Mouse (Mus musculus) forebrain, postnatal 0 days (tissue): ENCODE measurements around the gene Psmg4. TPM values are rescaled to one million over a fixed set of nuclear protein-coding genes. Genes with fewer than 3 reads are reported as not detected.

ENCODE experiments used
- ATAC-seq: fragments of 200-750 bp; cut with Nextera tagmentation; 2 replicates; pipeline ENCODE4 v1.8.0; 2017; ENCODE audit warnings: mild to moderate bottlenecking, moderate library complexity
- DNase-seq: peaks from one replicate; pipeline ENCODE4 v3.0.0-alpha.2; 2015
- H3K27ac ChIP-seq: fragments of 300-500 bp; sonication (generic); 2 replicates; pipeline ENCODE4 v1.5.1; 2014; ENCODE audit warnings: low read depth, mild to moderate bottlenecking, antibody characterized with exemption, low read length, moderate library complexity, mixed read lengths
- H3K27me3 ChIP-seq: fragments of 300-500 bp; sonication (generic); 2 replicates; pipeline ENCODE4 v1.6.1; 2014; ENCODE audit warnings: mild to moderate bottlenecking, low read length, mixed read lengths; ENCODE audit not compliant: insufficient read depth
- H3K36me3 ChIP-seq: fragments of 300-500 bp; sonication (generic); 2 replicates; pipeline ENCODE4 v1.6.1; 2014; ENCODE audit warnings: mild to moderate bottlenecking, moderate library complexity; ENCODE audit not compliant: insufficient read depth
- H3K4me1 ChIP-seq: fragments of 300-500 bp; sonication (generic); 2 replicates; pipeline ENCODE4 v1.6.1; 2014; ENCODE audit warnings: antibody characterized with exemption; ENCODE audit not compliant: insufficient read depth
- H3K4me2 ChIP-seq: fragments of 300-500 bp; sonication (generic); 2 replicates; pipeline ENCODE4 v1.6.1; 2014; ENCODE audit warnings: low read depth, mild to moderate bottlenecking, moderate library complexity
- H3K4me3 ChIP-seq: fragments of 300-500 bp; sonication (generic); 2 replicates; pipeline ENCODE4 v1.5.1; 2014; ENCODE audit warnings: low read depth, low read length, mixed read lengths
- H3K9ac ChIP-seq: fragments of 300-500 bp; sonication (generic); 2 replicates; pipeline ENCODE4 v1.6.1; 2014; ENCODE audit warnings: mild to moderate bottlenecking
- H3K9me3 ChIP-seq: fragments of 300-500 bp; sonication (generic); 2 replicates; pipeline ENCODE4 v1.6.1; 2016; ENCODE audit warnings: low read length
- CTCF ChIP-seq: sonication (generic); IDR thresholded peaks from 2 replicates; pipeline ENCODE4 v1.5.1; 2016; ENCODE audit warnings: antibody characterized with exemption, control low read depth, low read depth
- WGBS: fragments of 180-500 bp; shearing (Covaris S2); extraction: QIAGEN DNeasy Blood & Tissue Kit; methylation state at CpG from one replicate; pipeline ENCODE4 v1.1.7; 2014; 5-methylcytosine and 5-hydroxymethylcytosine counted together
- polyA plus RNA-seq: library from polyadenylated mRNA; unstranded; fragments of >200 nt; fragmentation: Nextera tagmentation; extraction: Ambion mirVana; gene quantifications from 2 replicates; pipeline ENCODE4 v1.2.1, GENCODE M21; 2015
- total RNA-seq: library from RNA; depleted of rRNA; stranded (reverse); fragments of >200 nt; gene quantifications from 2 replicates; pipeline ENCODE4 v1.2.3, GENCODE M21; 2014

Gene Psmg4
- total and polyA plus RNA-seq, 2 experiments from 2014 or later = 56.6 to 99.0 TPM

- TF ChIP-seq CTCF = no peak
- WGBS = 96% methylated on average over 1 of the region's 1 CpGs
- Histone ChIP-seq H3K27ac (no peak overlapping the region), H3K36me3 (no peaks in the 10 kb centered on the region), H3K9ac (no peak overlapping the region), H3K4me1 (peaks cover 9% of the 10 kb centered on the region), H3K4me3 (no peak overlapping the region), H3K27me3 (no peaks in the 10 kb centered on the region), H3K9me3 (no peaks in the 10 kb centered on the region), H3K4me2 (no peak overlapping the region)
- no peak for DNase-seq
- ATAC-seq = no peak
Measured at GRCm38 (mm10) chr13:34159926-34160325, 2.8 kb upstream of the Psmg4 start.

- DNase-seq (peak; percentile 52), ATAC-seq (peak; percentile 47)
- Histone ChIP-seq H3K9me3 (no peaks in the 10 kb centered on the region), H3K4me3 (peak overlapping the region; percentile 77), H3K4me2 (peak overlapping the region; percentile 64), H3K27ac (peak overlapping the region; percentile 91; the same call in 1 of the 2 replicates), H3K4me1 (peaks cover 9% of the 10 kb centered on the region), H3K9ac (peak overlapping the region; percentile 71), H3K27me3 (no peaks in the 10 kb centered on the region), H3K36me3 (peaks cover 6% of the 10 kb centered on the region; the same call in 1 of the 2 replicates)
- WGBS = 34% methylated on average over 12 of the region's 12 CpGs
- TF ChIP-seq CTCF = no peak
Measured at GRCm38 (mm10) chr13:34163304-34163975, 676 bp downstream of the Psmg4 start.

- WGBS = 92% methylated on average over 6 of the region's 6 CpGs
- no peak overlapping the region for H3K9ac ChIP-seq
- TF ChIP-seq CTCF = no peak
Measured at GRCm38 (mm10) chr13:34174025-34174424, 11.3 kb downstream of the Psmg4 start.

GRCm38 (mm10) chr13:34181624-34182023, 18.9 kb downstream of the Psmg4 start:
- Histone ChIP-seq H3K9ac (no peak overlapping the region), H3K27ac (no peak overlapping the region), H3K27me3 (no peaks in the 10 kb centered on the region), H3K4me2 (no peak overlapping the region), H3K9me3 (no peaks in the 10 kb centered on the region), H3K4me1 (no peaks in the 10 kb centered on the region), H3K36me3 (peaks cover 55% of the 10 kb centered on the region), H3K4me3 (no peak overlapping the region)
- WGBS = 69% methylated on average over 5 of the region's 5 CpGs
- TF ChIP-seq CTCF = no peak
- no peak for DNase-seq
- no peak for ATAC-seq

More at GRCm38 (mm10) chr13:34174025-34174424, 11.3 kb downstream of the Psmg4 start:
- Histone ChIP-seq H3K4me1 (no peaks in the 10 kb centered on the region), H3K4me2 (no peak overlapping the region), H3K9me3 (no peaks in the 10 kb centered on the region), H3K27ac (no peak overlapping the region), H3K36me3 (peaks cover 8% of the 10 kb centered on the region; the same call in 1 of the 2 replicates), H3K4me3 (no peak overlapping the region), H3K27me3 (no peaks in the 10 kb centered on the region)
- ATAC-seq (no peak), DNase-seq (no peak)

- Histone ChIP-seq H3K36me3 (peaks cover 44% of the 10 kb centered on the region), H3K27ac (no peak overlapping the region), H3K9me3 (no peaks in the 10 kb centered on the region), H3K4me3 (no peak overlapping the region), H3K27me3 (no peaks in the 10 kb centered on the region), H3K4me1 (no peaks in the 10 kb centered on the region), H3K9ac (no peak overlapping the region), H3K4me2 (no peak overlapping the region)
- ATAC-seq (no peak), DNase-seq (no peak)
- 85% methylated on average over 2 of the region's 2 CpGs for WGBS
- no peak for TF ChIP-seq CTCF
Measured at GRCm38 (mm10) chr13:34185371-34185770, 22.6 kb downstream of the Psmg4 start.

- Histone ChIP-seq H3K4me2 (no peak overlapping the region), H3K4me1 (no peaks in the 10 kb centered on the region), H3K36me3 (peaks cover 40% of the 10 kb centered on the region), H3K9me3 (no peaks in the 10 kb centered on the region), H3K4me3 (no peak overlapping the region), H3K9ac (no peak overlapping the region), H3K27me3 (no peaks in the 10 kb centered on the region), H3K27ac (no peak overlapping the region)
- DNase-seq (peak; percentile 85), ATAC-seq (peak; percentile 94)
- peak; percentile 90 for TF ChIP-seq CTCF
- WGBS = 11% methylated on average over 5 of the region's 5 CpGs
Measured at GRCm38 (mm10) chr13:34187571-34187970, 24.8 kb downstream of the Psmg4 start.

- Histone ChIP-seq H3K9ac (no peak overlapping the region), H3K36me3 (peaks cover 54% of the 10 kb centered on the region), H3K4me1 (no peaks in the 10 kb centered on the region), H3K4me2 (no peak overlapping the region), H3K27me3 (no peaks in the 10 kb centered on the region), H3K27ac (no peak overlapping the region), H3K4me3 (no peak overlapping the region), H3K9me3 (no peaks in the 10 kb centered on the region)
- DNase-seq (peak; percentile 51), ATAC-seq (peak; percentile 84)
- peak; percentile 58 for TF ChIP-seq CTCF
- WGBS = 57% methylated on average over 8 of the region's 8 CpGs
Measured at GRCm38 (mm10) chr13:34192414-34193191, 29.8 kb downstream of the Psmg4 start.
